Mouse (Mus musculus): ENCODE measurements at regions not wholly inside any gene's neighbourhood (a gene's known extent, or its start where the extent isn't known, plus 50 kb on each side); places are given as distances from the start of the nearest gene placed in this dataset.

DNA sequence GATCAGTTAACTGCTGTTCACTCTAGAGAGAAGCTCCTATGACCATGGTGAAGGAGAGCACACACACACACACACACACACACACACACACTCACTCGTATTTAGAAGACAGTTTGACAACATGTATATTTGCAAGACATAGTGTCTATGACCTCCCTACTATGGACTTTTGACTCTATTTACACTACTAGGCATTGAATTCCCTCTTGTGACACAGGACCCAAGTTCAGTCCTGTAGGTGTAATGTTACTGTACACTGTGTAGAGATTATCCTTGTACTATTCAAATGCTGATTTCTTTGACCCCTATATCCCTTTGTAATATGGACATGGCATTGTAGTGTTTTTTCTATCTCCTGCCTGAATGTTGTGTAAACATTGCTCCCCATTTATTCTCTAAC lies 76.2 kb upstream of the Adcy1 start:
- H3K9ac ChIP-seq (ENCODE audit: low read depth, low read length), result no peak overlapping the region
- no peaks in the 10 kb centered on the region for H3K27me3 ChIP-seq (replicated peaks; ENCODE audit: control insufficient read depth, insufficient read depth, low read length)
- WGBS, result 74% methylated on average over 1 of the region's 1 CpGs
- no peak overlapping the region for H3K4me2 ChIP-seq (ENCODE audit: low read depth, low read length)
- H3K4me3 ChIP-seq (ENCODE audit: low read length), result no peak overlapping the region
- H3K36me3 ChIP-seq (ENCODE audit: control insufficient read depth, insufficient read depth, low read length), result no peaks in the 10 kb centered on the region
- ATAC-seq, result no peak
- H3K9me3 ChIP-seq (ENCODE audit: control insufficient read depth, low read length), result no peaks in the 10 kb centered on the region
- no peaks in the 10 kb centered on the region for H3K4me1 ChIP-seq (ENCODE audit: control insufficient read depth, insufficient read depth, low read length)
- H3K27ac ChIP-seq (ENCODE audit: low read length), result no peak overlapping the region

GRCm38 (mm10) chr11:6982076-6982475 lies 81.2 kb upstream of the Adcy1 start:
- Histone ChIP-seq H3K9me3 (ENCODE audit: control insufficient read depth, low read length) (no peaks in the 10 kb centered on the region), H3K9ac (ENCODE audit: low read depth, low read length) (no peak overlapping the region), H3K4me3 (ENCODE audit: low read length) (no peak overlapping the region), H3K27me3 (replicated peaks; ENCODE audit: control insufficient read depth, insufficient read depth, low read length) (no peaks in the 10 kb centered on the region), H3K36me3 (ENCODE audit: control insufficient read depth, insufficient read depth, low read length) (no peaks in the 10 kb centered on the region), H3K4me2 (ENCODE audit: low read depth, low read length) (no peak overlapping the region), H3K4me1 (ENCODE audit: control insufficient read depth, insufficient read depth, low read length) (no peaks in the 10 kb centered on the region), H3K27ac (ENCODE audit: low read length) (no peak overlapping the region)
- WGBS, result 93% methylated on average over 7 of the region's 7 CpGs
- no peak for ATAC-seq

- H3K9ac ChIP-seq (ENCODE audit: low read depth, low read length), result no peak overlapping the region
- H3K4me1 ChIP-seq (ENCODE audit: control insufficient read depth, insufficient read depth, low read length), result no peaks in the 10 kb centered on the region
- H3K36me3 ChIP-seq (ENCODE audit: control insufficient read depth, insufficient read depth, low read length), result no peaks in the 10 kb centered on the region
- no peak overlapping the region for H3K4me2 ChIP-seq (ENCODE audit: low read depth, low read length)
- H3K9me3 ChIP-seq (ENCODE audit: control insufficient read depth, low read length), result no peaks in the 10 kb centered on the region
- no peaks in the 10 kb centered on the region for H3K27me3 ChIP-seq (replicated peaks; ENCODE audit: control insufficient read depth, insufficient read depth, low read length)
- ATAC-seq, result no peak
- WGBS, result 90% methylated on average over 3 of the region's 3 CpGs
- H3K4me3 ChIP-seq (ENCODE audit: low read length), result no peak overlapping the region
- no peak overlapping the region for H3K27ac ChIP-seq (ENCODE audit: low read length)
Measured at GRCm38 (mm10) chr11:6979656-6980055, 83.6 kb upstream of the Adcy1 start.

DNA sequence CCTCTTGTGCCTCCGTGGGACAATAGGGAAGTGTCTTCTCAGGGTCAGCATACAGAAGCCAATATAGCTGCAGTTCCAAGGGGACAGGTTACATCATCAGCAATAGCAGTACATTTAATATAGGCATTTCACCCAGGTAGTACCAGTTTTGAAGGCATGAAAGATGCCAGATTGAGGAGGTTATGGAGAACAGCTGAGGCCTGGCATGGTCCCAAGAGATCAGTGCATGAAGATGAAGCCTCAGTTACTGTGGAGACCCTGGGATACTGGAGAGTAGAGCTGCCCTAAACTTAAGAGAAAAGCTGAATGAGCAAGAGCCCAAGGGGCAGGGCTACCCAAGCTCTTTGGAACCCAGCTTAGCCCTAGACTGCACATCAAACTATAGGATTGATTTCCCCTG lies 94.1 kb upstream of the Adcy1 start:
- Histone ChIP-seq H3K4me3 (ENCODE audit: low read length) (no peak overlapping the region), H3K9ac (ENCODE audit: low read depth, low read length) (no peak overlapping the region), H3K27me3 (replicated peaks; ENCODE audit: control insufficient read depth, insufficient read depth, low read length) (no peaks in the 10 kb centered on the region), H3K4me2 (ENCODE audit: low read depth, low read length) (no peak overlapping the region), H3K9me3 (ENCODE audit: control insufficient read depth, low read length) (no peaks in the 10 kb centered on the region), H3K27ac (ENCODE audit: low read length) (no peak overlapping the region), H3K36me3 (ENCODE audit: control insufficient read depth, insufficient read depth, low read length) (no peaks in the 10 kb centered on the region), H3K4me1 (ENCODE audit: control insufficient read depth, insufficient read depth, low read length) (no peaks in the 10 kb centered on the region)
- 85% methylated on average over 1 of the region's 1 CpGs for WGBS
- no peak for ATAC-seq

GRCm38 (mm10) chr11:6966968-6967367 lies 96.3 kb upstream of the Adcy1 start:
- H3K9ac ChIP-seq (ENCODE audit: low read depth, low read length), result no peak overlapping the region
- no peaks in the 10 kb centered on the region for H3K4me1 ChIP-seq (ENCODE audit: control insufficient read depth, insufficient read depth, low read length)
- no peaks in the 10 kb centered on the region for H3K9me3 ChIP-seq (ENCODE audit: control insufficient read depth, low read length)
- no peaks in the 10 kb centered on the region for H3K27me3 ChIP-seq (replicated peaks; ENCODE audit: control insufficient read depth, insufficient read depth, low read length)
- no peak overlapping the region for H3K27ac ChIP-seq (ENCODE audit: low read length)
- no peak overlapping the region for H3K4me3 ChIP-seq (ENCODE audit: low read length)
- H3K36me3 ChIP-seq (ENCODE audit: control insufficient read depth, insufficient read depth, low read length), result no peaks in the 10 kb centered on the region
- H3K4me2 ChIP-seq (ENCODE audit: low read depth, low read length), result no peak overlapping the region
- 87% methylated on average over 5 of the region's 5 CpGs for WGBS
- ATAC-seq, result no peak

DNA sequence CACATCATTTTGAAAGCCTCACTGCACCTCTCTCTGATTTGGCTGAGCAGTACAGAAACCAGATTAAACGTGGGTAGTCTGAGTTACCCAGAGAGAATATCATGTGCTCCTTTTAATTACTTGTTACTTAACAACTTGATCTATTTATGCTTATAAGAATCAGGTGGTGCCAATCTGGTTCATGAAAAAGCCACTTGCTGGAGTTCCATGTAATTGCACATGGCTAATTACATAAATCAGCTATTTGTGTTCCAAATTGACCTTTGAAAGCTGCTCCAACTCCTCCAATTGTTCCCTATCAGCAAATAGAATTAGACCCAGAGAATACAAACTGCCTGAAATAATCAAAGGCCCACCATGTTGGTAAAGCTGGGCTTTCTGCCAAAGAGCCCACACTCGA lies 98.8 kb upstream of the Adcy1 start:
- Histone ChIP-seq H3K9me3 (ENCODE audit: control insufficient read depth, low read length) (0 out of 2 replicates have a peak, but pooled peaks cover 5% of the 10 kb centered on the region), H3K27ac (ENCODE audit: low read length) (no peak overlapping the region), H3K4me1 (ENCODE audit: control insufficient read depth, insufficient read depth, low read length) (no peaks in the 10 kb centered on the region), H3K4me2 (ENCODE audit: low read depth, low read length) (no peak overlapping the region), H3K9ac (ENCODE audit: low read depth, low read length) (no peak overlapping the region), H3K4me3 (ENCODE audit: low read length) (no peak overlapping the region), H3K36me3 (ENCODE audit: control insufficient read depth, insufficient read depth, low read length) (no peaks in the 10 kb centered on the region), H3K27me3 (replicated peaks; ENCODE audit: control insufficient read depth, insufficient read depth, low read length) (no peaks in the 10 kb centered on the region)
- no peak for ATAC-seq
- WGBS, result 61% methylated on average over 2 of the region's 2 CpGs

DNA sequence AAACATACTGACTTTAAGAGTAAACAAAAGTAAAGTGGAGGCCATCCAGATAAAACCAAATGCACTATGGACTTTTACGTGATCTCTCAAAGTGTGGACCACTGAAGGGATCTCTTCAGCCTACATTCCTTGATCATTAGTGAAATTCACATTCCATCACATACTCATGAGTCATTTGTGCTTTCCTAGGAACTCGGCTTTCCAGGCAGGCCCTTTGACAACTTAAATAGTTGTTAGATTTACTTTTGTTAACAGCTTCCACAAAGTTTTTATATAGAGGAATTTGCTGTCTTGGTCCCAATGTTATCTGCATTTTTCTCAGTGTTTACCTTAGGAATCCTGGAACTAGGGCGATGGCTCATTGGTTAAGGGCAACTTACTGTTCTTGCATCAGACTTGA lies 99.7 kb upstream of the Adcy1 start:
- no peaks in the 10 kb centered on the region for H3K4me1 ChIP-seq (ENCODE audit: control insufficient read depth, insufficient read depth, low read length)
- H3K9ac ChIP-seq (ENCODE audit: low read depth, low read length), result no peak overlapping the region
- H3K27me3 ChIP-seq (replicated peaks; ENCODE audit: control insufficient read depth, insufficient read depth, low read length), result no peaks in the 10 kb centered on the region
- H3K36me3 ChIP-seq (ENCODE audit: control insufficient read depth, insufficient read depth, low read length), result no peaks in the 10 kb centered on the region
- WGBS, result 52% methylated on average over 3 of the region's 3 CpGs
- H3K9me3 ChIP-seq (ENCODE audit: control insufficient read depth, low read length), result 0 out of 2 replicates have a peak, but pooled peaks cover 5% of the 10 kb centered on the region
- ATAC-seq, result no peak
- H3K27ac ChIP-seq (ENCODE audit: low read length), result no peak overlapping the region
- H3K4me2 ChIP-seq (ENCODE audit: low read depth, low read length), result no peak overlapping the region
- no peak overlapping the region for H3K4me3 ChIP-seq (ENCODE audit: low read length)

DNA sequence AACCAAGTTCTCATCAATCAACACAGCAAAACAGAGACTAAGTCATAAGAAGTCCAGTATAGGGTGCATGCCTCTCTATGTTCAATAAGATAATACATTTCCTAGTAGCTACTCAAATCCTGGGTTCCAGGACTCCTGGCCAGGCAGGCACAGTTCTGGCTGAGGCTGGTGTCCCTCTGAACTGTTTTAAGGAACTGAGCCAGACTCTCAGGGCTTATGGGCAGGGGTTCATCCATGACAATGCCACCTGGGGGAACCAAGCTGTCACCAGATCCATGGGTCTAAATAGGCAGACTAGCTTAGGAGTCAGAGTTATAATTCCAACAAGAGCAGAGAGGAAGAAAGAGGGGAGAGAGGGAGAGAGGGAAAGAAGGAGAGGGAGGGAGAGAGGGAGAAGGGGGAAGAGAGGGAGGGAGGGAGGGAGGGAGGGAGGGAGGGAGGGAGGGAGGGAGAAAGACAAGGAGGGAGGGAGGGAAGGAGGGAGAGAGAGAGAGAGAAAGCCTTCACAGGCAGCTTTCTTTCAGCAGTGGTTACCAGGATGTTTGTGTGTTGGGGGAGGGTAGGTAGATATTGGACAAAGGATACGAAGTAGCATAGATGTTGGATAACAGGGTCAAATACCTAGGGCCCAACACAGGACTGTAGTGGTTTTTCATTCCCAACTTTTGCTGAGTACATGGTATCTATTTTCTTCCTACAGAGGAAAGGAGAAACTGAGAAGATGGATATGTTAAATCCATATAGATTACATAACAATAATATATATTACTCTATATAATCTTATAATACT lies 100.3 kb upstream of the Adcy1 start:
- no peaks in the 10 kb centered on the region for H3K4me1 ChIP-seq (ENCODE audit: control insufficient read depth, insufficient read depth, low read length)
- H3K27ac ChIP-seq (ENCODE audit: low read length), result no peak overlapping the region
- no peak for ATAC-seq
- no peak overlapping the region for H3K4me3 ChIP-seq (ENCODE audit: low read length)
- WGBS, result 64% methylated on average over 1 of the region's 1 CpGs
- H3K9me3 ChIP-seq (ENCODE audit: control insufficient read depth, low read length), result 0 out of 2 replicates have a peak, but pooled peaks cover 5% of the 10 kb centered on the region
- H3K4me2 ChIP-seq (ENCODE audit: low read depth, low read length), result no peak overlapping the region
- H3K36me3 ChIP-seq (ENCODE audit: control insufficient read depth, insufficient read depth, low read length), result no peaks in the 10 kb centered on the region
- no peaks in the 10 kb centered on the region for H3K27me3 ChIP-seq (replicated peaks; ENCODE audit: control insufficient read depth, insufficient read depth, low read length)
- no peak overlapping the region for H3K9ac ChIP-seq (ENCODE audit: low read depth, low read length)

DNA sequence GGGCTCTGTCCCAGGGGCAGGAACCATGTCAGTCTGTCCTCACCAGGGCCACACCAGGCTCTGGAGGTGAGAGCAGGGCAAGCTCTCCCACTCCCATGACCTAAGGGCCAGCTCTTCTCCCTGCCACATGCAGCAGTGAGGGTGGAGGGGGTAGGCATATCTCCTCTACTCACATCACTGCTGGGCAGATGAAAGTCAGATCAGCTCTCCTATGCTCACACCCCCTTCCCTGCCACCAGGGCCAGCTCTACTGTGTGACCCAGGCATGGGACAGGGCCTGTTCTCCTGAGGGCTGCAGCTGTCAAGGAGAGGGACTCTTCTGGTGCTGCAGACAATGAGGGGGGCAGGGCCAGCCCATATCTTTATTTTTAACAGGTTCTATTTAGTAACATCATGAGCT lies 101.0 kb upstream of the Adcy1 start:
- no peak overlapping the region for H3K9ac ChIP-seq (ENCODE audit: low read depth, low read length)
- H3K27ac ChIP-seq (ENCODE audit: low read length), result no peak overlapping the region
- no peaks in the 10 kb centered on the region for H3K27me3 ChIP-seq (replicated peaks; ENCODE audit: control insufficient read depth, insufficient read depth, low read length)
- no peak overlapping the region for H3K4me2 ChIP-seq (ENCODE audit: low read depth, low read length)
- H3K36me3 ChIP-seq (ENCODE audit: control insufficient read depth, insufficient read depth, low read length), result no peaks in the 10 kb centered on the region
- no peak for ATAC-seq
- H3K9me3 ChIP-seq (ENCODE audit: control insufficient read depth, low read length), result 0 out of 2 replicates have a peak, but pooled peaks cover 5% of the 10 kb centered on the region
- H3K4me3 ChIP-seq (ENCODE audit: low read length), result no peak overlapping the region
- no peaks in the 10 kb centered on the region for H3K4me1 ChIP-seq (ENCODE audit: control insufficient read depth, insufficient read depth, low read length)

DNA sequence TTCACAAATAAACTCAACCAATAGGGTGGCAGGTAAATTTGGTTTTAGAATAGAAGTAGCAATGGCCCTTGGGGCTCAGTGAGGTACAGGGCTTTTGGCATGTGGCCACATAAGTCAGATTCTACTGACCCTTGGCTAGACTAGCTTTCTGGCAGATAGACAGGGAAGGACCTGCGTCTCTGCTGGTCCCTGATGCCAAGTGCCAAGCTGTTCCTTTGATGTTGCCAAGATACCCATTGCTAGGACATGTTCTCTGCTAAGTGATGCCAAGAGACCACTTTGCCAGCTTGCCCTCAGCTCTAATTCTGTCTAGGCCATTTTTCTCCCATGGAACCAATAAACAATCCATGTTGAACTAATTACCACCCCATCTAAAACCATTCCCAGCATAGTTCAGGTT lies 110.5 kb upstream of the Adcy1 start:
- H3K9ac ChIP-seq (ENCODE audit: low read depth, low read length), result no peak overlapping the region
- H3K4me2 ChIP-seq (ENCODE audit: low read depth, low read length), result no peak overlapping the region
- no peak overlapping the region for H3K4me3 ChIP-seq (ENCODE audit: low read length)
- whole genome bisulfite sequencing, result 78% methylated on average over 1 of the region's 1 CpGs
- ATAC-seq, result no peak
- no peaks in the 10 kb centered on the region for H3K4me1 ChIP-seq (ENCODE audit: control insufficient read depth, insufficient read depth, low read length)
- H3K9me3 ChIP-seq (ENCODE audit: control insufficient read depth, low read length), result no peaks in the 10 kb centered on the region
- H3K27ac ChIP-seq (ENCODE audit: low read length), result no peak overlapping the region
- H3K36me3 ChIP-seq (ENCODE audit: control insufficient read depth, insufficient read depth, low read length), result no peaks in the 10 kb centered on the region
- H3K27me3 ChIP-seq (replicated peaks; ENCODE audit: control insufficient read depth, insufficient read depth, low read length), result no peaks in the 10 kb centered on the region

Measured in intestine, embryonic 16.5 days (tissue).